Mouse (Mus musculus): ENCODE measurements around the gene Krt32.

- no peak for TF ChIP-seq POLR2A (IDR thresholded peaks at IDR 0.05; ENCODE audit: control insufficient read depth, low read depth, low read length)
- TF ChIP-seq CTCF (IDR thresholded peaks at IDR 0.05; ENCODE audit: control insufficient read depth, insufficient read depth, insufficient replicate concordance, low read depth, low read length), result no peak
These were observed 14.2 kb downstream of the Krt32 start for GRCm38 (mm10) chr11:100073873-100074272.

Data from testis, adult 2 months (tissue).